Mouse (Mus musculus) heart, embryonic 11.5 days (tissue): ENCODE measurements around the gene Syt7. TPM values are rescaled to one million over a fixed set of nuclear protein-coding genes. Genes with fewer than 3 reads are reported as not detected.

Experiments
- ATAC-seq: fragments of 200-750 bp; cut with Nextera tagmentation; replicated peaks from 2 replicates; pipeline ENCODE4 v1.8.0; 2017; ENCODE audit warnings: moderate library complexity; ENCODE audit not compliant: insufficient number of reproducible peaks, low FRiP score, low TSS enrichment
- H3K27ac ChIP-seq: fragments of 300-500 bp; sonication (generic); 2 replicates; pipeline ENCODE4 v1.5.1; 2014; ENCODE audit warnings: mild to moderate bottlenecking, low read depth, low read length
- H3K27me3 ChIP-seq: fragments of 300-500 bp; sonication (generic); 2 replicates; pipeline ENCODE4 v1.6.1; 2014; ENCODE audit warnings: mild to moderate bottlenecking, low read length, mixed read lengths; ENCODE audit not compliant: control insufficient read depth, insufficient read depth
- H3K36me3 ChIP-seq: fragments of 300-500 bp; sonication (generic); 2 replicates; pipeline ENCODE4 v1.6.1; 2014; ENCODE audit warnings: mild to moderate bottlenecking, low read length, moderate library complexity, mixed read lengths; ENCODE audit not compliant: control insufficient read depth, insufficient read depth
- H3K4me1 ChIP-seq: fragments of 300-500 bp; sonication (generic); 2 replicates; pipeline ENCODE4 v1.6.1; 2014; ENCODE audit warnings: low read length; ENCODE audit not compliant: control insufficient read depth, insufficient read depth
- H3K4me2 ChIP-seq: fragments of 300-500 bp; sonication (generic); 2 replicates; pipeline ENCODE4 v1.6.1; 2014; ENCODE audit warnings: mild to moderate bottlenecking, moderate library complexity
- H3K4me3 ChIP-seq: fragments of 300-500 bp; sonication (generic); 2 replicates; pipeline ENCODE4 v1.5.1; 2014; ENCODE audit warnings: low read depth, low read length
- H3K9ac ChIP-seq: fragments of 300-500 bp; sonication (generic); 2 replicates; pipeline ENCODE4 v1.6.1; 2014; ENCODE audit warnings: mild to moderate bottlenecking, low read depth, low read length, moderate library complexity
- H3K9me3 ChIP-seq: fragments of 300-500 bp; sonication (generic); replicated peaks from 2 replicates; pipeline ENCODE4 v1.6.1; 2016; ENCODE audit warnings: low read length; ENCODE audit not compliant: control insufficient read depth
- WGBS: fragments of 180-500 bp; shearing (Covaris S2); extraction: QIAGEN DNeasy Blood & Tissue Kit; methylation state at CpG from one replicate; pipeline ENCODE4 v1.1.7; 2014; ENCODE audit not compliant: insufficient replicate concordance; 5-methylcytosine and 5-hydroxymethylcytosine counted together
- polyA plus RNA-seq: library from polyadenylated mRNA; unstranded; fragments of >200 nt; fragmentation: Nextera tagmentation; extraction: Ambion mirVana; gene quantifications from 2 replicates; pipeline ENCODE4 v1.2.1, GENCODE M21; 2014

Syt7 gene
- polyA plus RNA-seq, 1 experiment from 2014 or later, result 1.2 TPM

- no peaks in the 10 kb centered on the region for H3K9me3 ChIP-seq
- H3K9ac ChIP-seq, result no peak overlapping the region
- no peak overlapping the region for H3K27ac ChIP-seq
- H3K27me3 ChIP-seq, result peaks cover 62% of the 10 kb centered on the region
- H3K36me3 ChIP-seq, result no peaks in the 10 kb centered on the region
- peaks cover 19% of the 10 kb centered on the region for H3K4me1 ChIP-seq
- no peak overlapping the region for H3K4me3 ChIP-seq
- H3K4me2 ChIP-seq, result no peak overlapping the region
- ATAC-seq, result no peak
- WGBS, result 48% methylated on average over 1 of the region's 1 CpGs
These were observed 35.9 kb downstream of the Syt7 start for GRCm38 (mm10) chr19:10424751-10425150.

DNA sequence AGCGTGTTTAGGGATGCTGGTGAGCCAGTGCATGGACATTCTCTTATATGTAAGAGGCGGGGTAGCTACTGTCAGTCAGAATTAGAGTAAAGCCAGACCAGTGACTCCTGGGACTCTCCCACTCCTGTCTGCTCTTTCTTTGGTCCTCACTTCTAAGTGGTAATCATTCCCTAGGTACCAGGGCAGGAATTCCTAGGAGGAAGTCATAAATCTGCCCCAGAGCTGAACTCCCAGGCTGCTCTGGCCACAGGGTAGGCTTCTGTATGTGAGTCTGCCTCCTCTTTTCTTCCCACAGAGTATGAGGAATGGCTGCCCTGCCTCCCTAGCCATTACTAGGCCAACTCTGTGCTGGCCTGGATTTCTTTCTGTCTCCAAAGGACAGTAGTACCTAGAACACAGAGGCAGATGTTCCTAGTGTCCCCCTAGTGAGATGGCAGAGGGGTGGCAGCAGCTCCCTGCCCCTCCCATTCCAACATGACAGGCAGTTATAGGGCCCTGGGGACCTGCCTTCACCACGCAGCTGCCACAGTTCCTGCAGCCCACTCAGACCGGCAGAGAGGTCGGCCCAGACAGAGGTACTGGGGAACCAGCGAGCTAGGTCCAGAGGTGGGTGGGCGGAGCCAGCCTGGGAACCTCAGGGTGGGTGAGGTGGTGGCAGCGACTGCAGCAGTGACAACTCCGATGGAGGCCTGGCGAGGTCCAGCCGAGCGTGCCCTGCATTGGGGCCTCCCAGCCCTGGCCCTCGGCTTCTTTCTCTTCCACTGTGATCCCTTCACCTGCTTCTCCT is 36.8 kb downstream of the Syt7 start:
- H3K36me3 ChIP-seq, result no peaks in the 10 kb centered on the region
- peaks cover 19% of the 10 kb centered on the region for H3K4me1 ChIP-seq
- no peak overlapping the region for H3K4me3 ChIP-seq
- 40% methylated on average over 13 of the region's 13 CpGs for WGBS
- H3K27ac ChIP-seq, result no peak overlapping the region
- H3K9ac ChIP-seq, result no peak overlapping the region
- H3K4me2 ChIP-seq, result no peak overlapping the region
- no peaks in the 10 kb centered on the region for H3K9me3 ChIP-seq
- 0 out of 2 replicates have a peak, but pooled peaks have one; percentile 22 for ATAC-seq
- peaks cover 65% of the 10 kb centered on the region for H3K27me3 ChIP-seq

DNA sequence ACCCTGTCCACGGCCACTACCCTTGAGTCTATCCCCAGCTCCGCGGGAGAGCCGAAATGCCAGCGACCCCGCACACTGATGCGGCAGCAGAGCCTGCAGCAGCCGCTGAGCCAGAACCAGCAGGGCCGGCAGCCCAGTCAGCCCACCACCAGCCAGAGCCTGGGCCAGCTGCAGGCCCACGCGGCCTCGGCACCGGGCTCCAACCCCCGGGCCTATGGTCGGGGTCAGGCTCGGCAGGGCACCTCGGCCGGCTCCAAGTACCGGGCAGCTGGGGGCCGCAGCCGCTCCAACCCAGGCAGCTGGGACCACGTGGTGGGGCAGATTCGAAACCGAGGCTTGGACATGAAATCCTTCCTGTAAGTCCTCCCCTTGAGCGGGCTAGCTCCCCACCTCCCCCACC is 37.4 kb downstream of the Syt7 start:
- Histone ChIP-seq H3K27me3 (peaks cover 61% of the 10 kb centered on the region), H3K9ac (0 out of 2 replicates have a peak overlapping the region, but pooled peaks have one; percentile 16)

GRCm38 (mm10) chr19:10426793-10427192 is 37.9 kb downstream of the Syt7 start:
- peaks cover 57% of the 10 kb centered on the region for H3K27me3 ChIP-seq
- peaks cover 19% of the 10 kb centered on the region for H3K4me1 ChIP-seq
- no peak for ATAC-seq
- H3K27ac ChIP-seq, result no peak overlapping the region
- 38% methylated on average over 6 of the region's 6 CpGs for WGBS
- H3K4me2 ChIP-seq, result no peak overlapping the region
- H3K4me3 ChIP-seq, result no peak overlapping the region
- H3K9ac ChIP-seq, result no peak overlapping the region
- H3K9me3 ChIP-seq, result no peaks in the 10 kb centered on the region
- H3K36me3 ChIP-seq, result no peaks in the 10 kb centered on the region

More for the DNA sequence above, 37.4 kb downstream of the Syt7 start:
- Histone ChIP-seq H3K36me3 (no peaks in the 10 kb centered on the region), H3K4me3 (no peak overlapping the region), H3K4me2 (no peak overlapping the region), H3K4me1 (peaks cover 20% of the 10 kb centered on the region), H3K9me3 (no peaks in the 10 kb centered on the region), H3K27ac (no peak overlapping the region)
- no peak for ATAC-seq
- 41% methylated on average over 25 of the region's 25 CpGs for WGBS

GRCm38 (mm10) chr19:10427431-10427830 is 38.5 kb downstream of the Syt7 start:
- peaks cover 15% of the 10 kb centered on the region for H3K4me1 ChIP-seq
- H3K27me3 ChIP-seq, result peaks cover 52% of the 10 kb centered on the region
- H3K4me3 ChIP-seq, result no peak overlapping the region
- H3K4me2 ChIP-seq, result no peak overlapping the region
- 78% methylated on average over 9 of the region's 9 CpGs for WGBS
- no peaks in the 10 kb centered on the region for H3K36me3 ChIP-seq
- no peak for ATAC-seq
- H3K9ac ChIP-seq, result no peak overlapping the region
- no peak overlapping the region for H3K27ac ChIP-seq
- H3K9me3 ChIP-seq, result no peaks in the 10 kb centered on the region

DNA sequence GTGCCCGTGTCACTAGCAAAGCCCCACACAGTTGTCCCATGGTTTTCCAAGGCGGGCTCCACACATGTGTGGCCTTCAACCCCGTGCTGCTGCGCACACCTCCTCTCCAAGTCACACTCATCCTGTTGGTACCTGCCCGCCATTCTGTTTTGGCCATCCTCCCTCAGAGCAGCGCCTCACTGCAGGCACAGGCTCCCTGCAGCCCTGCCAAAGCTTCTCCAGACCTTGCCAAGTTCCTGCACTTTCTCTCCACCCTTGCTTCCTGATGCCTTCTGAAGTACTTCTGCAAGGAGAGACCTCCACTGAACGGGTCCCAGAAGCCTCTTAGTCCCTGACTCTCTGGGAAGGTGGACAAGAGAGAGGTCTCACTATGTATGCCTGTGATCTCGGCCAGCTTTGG is 40.5 kb downstream of the Syt7 start:
- Histone ChIP-seq H3K9ac (no peak overlapping the region), H3K27ac (no peak overlapping the region), H3K4me3 (no peak overlapping the region), H3K9me3 (no peaks in the 10 kb centered on the region), H3K4me1 (peaks cover 24% of the 10 kb centered on the region), H3K36me3 (no peaks in the 10 kb centered on the region), H3K4me2 (no peak overlapping the region), H3K27me3 (peaks cover 39% of the 10 kb centered on the region)
- 80% methylated on average over 8 of the region's 8 CpGs for WGBS
- ATAC-seq, result no peak

DNA sequence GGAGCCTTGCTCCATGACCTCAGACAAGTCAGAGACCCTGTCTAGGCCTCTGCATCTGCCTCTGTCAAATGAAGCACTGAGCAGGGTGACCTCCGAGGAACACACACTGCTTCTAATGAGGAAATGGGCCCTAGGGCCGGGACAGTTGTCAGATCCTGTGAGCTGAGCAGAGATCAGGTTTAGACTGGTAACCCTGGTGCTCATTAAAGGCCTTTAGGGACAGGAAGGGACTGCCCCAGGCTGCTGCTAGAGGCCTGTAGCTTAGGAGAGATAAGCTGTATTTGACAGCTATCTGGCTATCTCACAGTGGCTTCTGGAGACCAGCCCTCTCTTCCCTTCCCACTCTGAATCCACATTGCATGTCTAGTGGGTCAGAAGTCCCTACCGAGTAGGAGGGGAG is 42.5 kb downstream of the Syt7 start:
- H3K4me2 ChIP-seq, result no peak overlapping the region
- ATAC-seq, result no peak
- H3K27me3 ChIP-seq, result peaks cover 32% of the 10 kb centered on the region
- H3K9ac ChIP-seq, result 0 out of 2 replicates have a peak overlapping the region, but pooled peaks have one; percentile 18
- H3K27ac ChIP-seq, result no peak overlapping the region
- H3K4me1 ChIP-seq, result peaks cover 21% of the 10 kb centered on the region
- WGBS, result 16% methylated on average over 3 of the region's 3 CpGs
- no peak overlapping the region for H3K4me3 ChIP-seq
- no peaks in the 10 kb centered on the region for H3K36me3 ChIP-seq
- H3K9me3 ChIP-seq, result no peaks in the 10 kb centered on the region

DNA sequence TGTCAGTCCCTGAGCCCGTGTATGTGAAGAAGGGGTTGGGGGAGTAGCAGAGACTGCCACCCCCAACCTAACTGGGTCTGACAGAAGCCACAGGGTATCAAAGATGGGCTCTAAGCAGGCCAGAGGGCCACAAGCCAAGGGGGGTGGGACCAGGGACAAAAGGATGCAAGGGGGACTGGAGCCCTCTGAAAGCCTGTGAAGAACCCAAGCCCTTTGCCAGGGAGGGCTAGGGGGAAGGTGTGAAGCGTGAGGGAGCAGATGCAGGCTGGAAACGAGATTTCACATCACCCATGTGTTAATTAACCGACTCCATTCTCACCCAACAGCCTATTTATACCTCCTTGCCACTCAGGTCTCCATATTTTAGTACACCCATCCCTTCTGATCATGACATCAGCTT is 43.0 kb downstream of the Syt7 start:
- Histone ChIP-seq H3K9ac (no peak overlapping the region), H3K4me3 (no peak overlapping the region), H3K4me2 (no peak overlapping the region), H3K27ac (no peak overlapping the region), H3K27me3 (peaks cover 30% of the 10 kb centered on the region), H3K36me3 (no peaks in the 10 kb centered on the region), H3K9me3 (no peaks in the 10 kb centered on the region), H3K4me1 (peaks cover 21% of the 10 kb centered on the region)
- no peak for ATAC-seq
- 49% methylated on average over 4 of the region's 4 CpGs for WGBS

DNA sequence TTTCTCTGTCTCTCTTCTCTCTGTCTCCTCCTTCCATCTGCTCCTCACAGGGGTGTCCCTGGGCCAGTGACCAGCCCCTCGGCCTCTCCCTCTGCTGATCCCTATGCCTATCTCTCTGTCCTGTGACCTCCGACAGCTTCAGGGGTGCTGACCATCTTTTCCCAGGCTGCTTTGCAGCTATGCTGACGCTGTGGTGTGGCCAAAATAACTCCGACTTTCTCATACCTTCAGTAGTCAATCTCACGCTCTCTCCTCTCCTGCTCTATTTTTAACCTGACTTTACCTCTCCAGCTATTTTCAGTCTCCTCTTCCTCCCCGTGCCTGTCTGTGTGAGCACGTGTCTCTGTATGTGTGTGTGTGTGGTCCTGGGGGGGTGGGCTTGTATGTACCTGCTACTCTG is 44.3 kb downstream of the Syt7 start:
- Histone ChIP-seq H3K4me1 (peaks cover 21% of the 10 kb centered on the region), H3K27me3 (peaks cover 21% of the 10 kb centered on the region), H3K27ac (no peak overlapping the region), H3K9ac (0 out of 2 replicates have a peak overlapping the region, but pooled peaks have one; percentile 28), H3K9me3 (no peaks in the 10 kb centered on the region), H3K4me3 (no peak overlapping the region), H3K4me2 (no peak overlapping the region; the same call in 1 of the 2 replicates), H3K36me3 (no peaks in the 10 kb centered on the region)
- no peak for ATAC-seq
- WGBS, result 33% methylated on average over 7 of the region's 7 CpGs
